Mouse (Mus musculus): ENCODE measurements around the gene Fam243. TPM values are rescaled to one million over a fixed set of nuclear protein-coding genes. Genes with fewer than 3 reads are reported as not detected.
A peak's percentile ranks its signal among the peaks of the same experiment; 100 is the strongest.

Gene Fam243
- polyA plus RNA-seq, 2 experiments from 2014 or later = not detected

DNA sequence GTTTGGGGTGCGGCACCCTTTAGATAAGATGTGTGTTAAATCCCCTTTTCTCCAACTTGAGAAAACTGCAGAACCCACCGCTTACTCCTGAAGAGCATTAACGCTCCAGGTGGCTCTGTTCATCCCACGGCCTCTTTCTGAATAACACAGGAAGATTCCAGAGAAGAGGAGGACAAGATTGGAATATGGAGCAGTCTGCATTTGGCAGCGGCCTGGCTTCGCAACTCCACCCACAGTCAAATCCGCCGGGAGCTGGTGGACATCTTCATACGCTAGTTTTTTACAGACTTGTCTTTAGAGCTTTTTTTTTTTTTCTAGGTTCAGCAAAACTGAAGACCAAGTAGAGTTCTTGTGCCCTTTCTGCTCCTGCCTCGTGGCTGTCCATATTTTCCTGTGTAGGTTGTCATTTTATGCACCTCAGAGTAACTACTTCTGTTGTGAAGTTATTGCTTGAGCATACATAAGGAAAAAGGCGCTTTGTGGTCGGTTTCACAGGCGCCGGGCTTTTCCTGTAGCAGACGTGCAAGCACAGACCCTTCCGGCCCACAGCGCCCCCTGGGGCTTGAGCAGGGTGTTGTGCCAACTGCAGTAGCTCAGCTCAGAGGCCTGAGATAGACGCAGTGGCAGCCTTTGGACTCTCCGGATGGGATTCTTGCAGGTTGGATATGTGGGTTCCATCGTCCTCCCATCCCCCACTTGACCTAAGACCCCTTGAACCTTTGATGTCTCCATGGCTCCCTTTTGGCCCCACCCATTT, 1.7 kb downstream of the Fam243 start:
- ATAC-seq = peak; percentile 56

- ATAC-seq = no peak
Measured at GRCm38 (mm10) chr16:92316049-92316738, 5.0 kb downstream of the Fam243 start.

- ATAC-seq = peak; percentile 90
Measured at GRCm38 (mm10) chr16:92313953-92314741, 7.1 kb downstream of the Fam243 start.

- no peak for ATAC-seq
Measured at GRCm38 (mm10) chr16:92309126-92309525, 12.1 kb downstream of the Fam243 start.

DNA sequence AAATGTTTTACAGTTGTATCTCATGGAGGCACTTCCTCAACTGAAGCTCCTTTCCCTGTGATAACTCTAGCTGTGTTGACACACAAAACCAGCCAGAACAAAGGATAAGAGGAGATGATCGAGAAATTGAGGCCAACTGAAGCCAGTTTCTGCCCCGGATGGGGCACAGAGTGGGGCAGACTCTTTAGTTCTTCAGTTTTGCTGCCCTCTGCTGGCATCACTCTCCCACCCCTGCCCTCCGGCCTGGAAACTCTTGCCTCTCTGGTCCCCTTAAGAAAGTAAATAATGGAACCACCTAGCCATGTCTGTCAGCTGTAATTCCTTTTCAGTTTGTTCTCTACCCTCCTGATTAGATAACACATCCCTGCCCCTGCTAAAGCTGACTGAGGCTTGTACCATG, 13.3 kb downstream of the Fam243 start:
- no peak for ATAC-seq

GRCm38 (mm10) chr16:92305519-92305918, 15.7 kb downstream of the Fam243 start:
- no peak for ATAC-seq

GRCm38 (mm10) chr16:92302506-92302905, 18.7 kb downstream of the Fam243 start:
- no peak for ATAC-seq

- ATAC-seq = no peak
Measured at GRCm38 (mm10) chr16:92301989-92302388, 19.3 kb downstream of the Fam243 start.

DNA sequence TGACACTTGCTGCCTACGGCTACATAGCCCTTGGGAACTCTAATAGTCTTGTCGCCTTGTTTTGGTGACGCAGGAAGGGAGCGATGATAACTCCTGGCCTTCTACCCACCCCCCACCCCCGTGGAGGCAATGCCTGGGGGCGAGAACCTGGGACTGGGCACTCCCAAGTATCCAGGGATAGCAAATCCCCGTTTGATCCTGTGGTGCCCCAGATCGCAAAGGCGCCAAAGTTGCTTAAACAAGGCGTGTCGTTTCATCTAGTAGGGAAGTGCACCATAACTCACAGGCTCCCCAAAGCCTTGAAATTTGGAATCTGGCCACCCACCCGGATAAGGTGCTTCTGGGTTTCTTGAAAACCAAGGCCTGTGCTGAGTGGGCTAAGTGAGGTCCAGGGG, 19.8 kb downstream of the Fam243 start:
- peak; percentile 44 for ATAC-seq

DNA sequence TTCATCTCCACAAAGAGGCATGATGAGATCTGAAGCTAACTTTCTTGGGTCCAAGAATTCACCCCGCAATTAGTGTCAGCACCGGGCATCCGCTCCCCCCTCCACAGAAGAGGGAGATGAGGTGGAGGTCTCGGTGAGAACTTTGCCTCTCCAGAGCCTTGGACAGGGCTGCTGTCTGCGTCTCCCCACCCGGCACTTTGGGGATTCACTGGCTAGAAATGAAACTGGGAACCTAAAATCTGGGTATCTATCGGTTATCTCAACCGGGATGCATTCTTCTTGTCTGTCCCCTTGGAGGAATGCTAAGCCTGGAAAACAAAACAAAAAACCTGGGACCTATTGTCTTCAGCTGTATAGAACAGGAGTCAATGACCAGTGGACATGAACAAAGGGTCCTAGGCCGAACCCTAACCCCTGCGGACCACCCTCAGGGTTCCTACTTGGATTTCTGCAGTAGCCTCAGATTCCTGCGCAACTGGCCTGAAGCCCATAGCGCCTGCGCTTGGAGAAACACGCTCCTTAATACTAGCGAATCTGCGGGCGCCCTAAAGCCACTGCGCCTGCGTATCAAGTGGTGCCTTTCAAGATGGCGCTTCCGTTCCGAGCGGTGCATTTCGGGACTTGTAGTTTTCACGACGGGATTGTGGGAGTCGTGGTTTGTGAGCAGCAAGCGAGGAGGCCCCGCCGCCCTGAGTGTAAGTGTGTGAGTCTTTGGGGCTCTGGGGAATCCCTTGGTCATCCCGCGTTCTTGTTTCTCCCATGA, 20.4 kb downstream of the Fam243 start, which contains the start of gene Smim11:
Gene Smim11, plus strand, starts transcription at position 638 of the 763 bp plus-strand sequence.
- peak; percentile 96 for ATAC-seq

GRCm38 (mm10) chr16:92295328-92295727, 25.9 kb downstream of the Fam243 start:
- no peak for ATAC-seq

GRCm38 (mm10) chr16:92294267-92294970, 26.8 kb downstream of the Fam243 start:
- no peak for ATAC-seq

GRCm38 (mm10) chr16:92292101-92292500, 29.1 kb downstream of the Fam243 start, which contains the start of gene Kcne2:
Kcne2 (plus strand) TSS chr16:92292389.
- no peak for ATAC-seq

GRCm38 (mm10) chr16:92290045-92290444, 31.2 kb downstream of the Fam243 start:
- no peak for ATAC-seq

DNA sequence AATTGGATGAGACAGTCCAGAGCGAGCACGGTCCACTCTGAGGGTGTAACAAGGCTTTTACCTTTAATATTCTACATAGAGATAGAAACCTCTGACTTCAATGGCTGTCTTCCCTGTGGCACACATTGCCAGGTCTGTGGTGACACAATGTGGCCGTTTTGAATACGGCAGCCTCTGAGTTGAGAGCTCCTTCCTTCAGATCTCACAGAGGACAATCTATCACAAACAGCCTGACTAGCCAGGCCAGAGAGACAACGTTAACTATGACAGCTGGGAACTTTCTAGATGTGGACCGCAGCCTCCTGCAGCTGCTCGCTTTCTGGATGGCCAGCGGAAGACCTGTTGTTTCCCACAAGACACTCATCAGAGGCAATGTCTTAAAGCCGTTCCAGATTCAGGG, 32.5 kb downstream of the Fam243 start:
- no peak for ATAC-seq

- ATAC-seq = peak; percentile 73
Measured at GRCm38 (mm10) chr16:92286609-92287008, 34.6 kb downstream of the Fam243 start.

DNA sequence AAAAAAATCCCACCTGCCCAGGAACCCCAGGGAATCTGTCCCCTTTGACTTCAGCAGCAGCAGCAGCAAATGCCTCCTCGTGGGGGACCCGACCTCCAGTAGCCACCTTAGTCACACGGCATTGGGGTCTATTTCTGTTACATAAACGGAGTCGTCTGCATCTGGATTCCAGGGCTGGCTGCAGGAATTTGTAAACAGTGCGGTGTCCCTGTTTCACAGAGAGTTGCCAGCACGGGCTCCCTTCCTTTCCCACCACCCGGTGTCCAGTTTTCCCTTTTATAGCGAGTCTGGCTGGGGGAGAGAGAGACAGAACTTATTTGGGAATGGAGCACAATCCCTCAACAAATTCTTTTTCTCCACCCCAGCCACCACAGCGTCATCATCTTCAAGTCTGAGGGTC, 36.2 kb downstream of the Fam243 start:
- no peak for ATAC-seq

GRCm38 (mm10) chr16:92282671-92283070, 38.6 kb downstream of the Fam243 start:
- ATAC-seq = no peak

GRCm38 (mm10) chr16:92275526-92275925, 45.7 kb downstream of the Fam243 start:
- no peak for ATAC-seq

DNA sequence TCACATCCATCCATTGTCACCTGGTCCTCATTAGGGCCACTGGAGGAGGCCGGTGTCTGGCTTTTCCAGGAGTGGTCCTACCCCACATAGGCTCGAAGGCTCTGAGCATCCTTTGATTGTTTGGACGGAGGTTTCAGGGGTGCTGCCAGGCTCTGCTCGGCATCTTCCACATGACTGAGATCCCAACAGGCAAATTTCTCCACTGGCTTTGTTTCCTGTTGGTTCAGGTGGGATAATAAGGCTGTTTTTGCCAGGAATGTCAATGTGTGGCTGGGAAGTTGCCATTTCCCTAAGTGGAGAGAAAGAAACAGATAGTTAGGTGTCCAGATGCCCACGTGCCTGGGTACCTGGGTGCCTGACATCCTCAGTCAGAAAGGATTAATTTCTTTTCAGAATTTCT, 46.7 kb downstream of the Fam243 start:
- no peak for ATAC-seq
